Mouse (Mus musculus) gastrocnemius, adult 8-10 months (tissue): ENCODE data around the gene Coa5. TPM values are rescaled to one million over a fixed set of nuclear protein-coding genes. Genes with fewer than 3 reads are reported as not detected.

ENCODE experiments used
- DNase-seq, 2 experiments: peaks; one replicate each; pipeline ENCODE4 v3.0.0; 2022; ENCODE audit warnings: low spot score in 2 of 2
- total RNA-seq, 4 experiments: library from RNA; stranded (reverse); gene quantifications; 2 replicates each; pipeline ENCODE4 v1.2.4; 2022

The Coa5 gene
- total RNA-seq, 4 experiments from 2014 or later = 79.7 to 115 (median 95.0) TPM

- no peak for DNase-seq
Measured at GRCm38 (mm10) chr1:37368125-37368524, 61.8 kb downstream of the Coa5 start.

Other genes starting within 250 kb of the Coa5 start
- under 1 TPM; 0.19 to 0.89 (median 0.42) TPM for gene Cnga3, start 215.7 kb downstream of the Coa5 start, total RNA-seq
- gene Inpp4a, start 130.2 kb downstream of the Coa5 start, total RNA-seq = 10 to 100 TPM; 20.1 to 24.8 (median 21.7) TPM
- gene Unc50, start within 50 bp of the Coa5 start, total RNA-seq = 10 to 100 TPM in 3 of 4 experiments, 1 to 10 TPM in 1; 9.2 to 16.4 (median 15.3) TPM
- 1 to 10 TPM; 3.8 to 6.7 (median 4.3) TPM for gene Mgat4a, start 110.9 kb upstream of the Coa5 start, total RNA-seq